In the genomic region with DNA sequence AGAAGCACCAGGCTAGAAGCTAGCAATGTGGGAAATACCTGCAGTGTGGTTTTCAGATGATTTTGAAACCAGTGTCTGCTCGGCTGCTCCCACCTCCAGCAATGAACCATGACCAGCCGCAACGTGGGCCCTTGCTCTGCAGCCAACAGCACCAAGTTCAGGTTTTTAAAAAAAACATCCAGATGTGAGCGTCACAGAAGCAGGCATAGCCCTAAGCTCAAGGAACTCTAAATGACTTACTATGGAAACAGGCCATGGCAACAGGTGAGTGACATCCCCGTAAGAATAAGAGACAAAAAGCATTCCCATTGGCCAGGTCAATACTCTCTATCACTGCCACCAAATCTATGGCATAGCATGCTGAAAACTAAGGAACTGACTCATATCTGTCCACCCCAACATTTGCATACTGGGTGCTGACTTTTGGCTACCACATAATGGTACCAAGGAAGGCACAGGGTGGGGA, we compare ENCODE assay signal across 28 mouse cellular contexts. TPM values are rescaled to one million over a fixed set of nuclear protein-coding genes. Genes with fewer than 3 reads are reported as not detected.
A peak's percentile ranks its signal among the peaks of the same experiment; 100 is the strongest.
DNase-seq lines count a peak whose midpoint lies in the region; ATAC-seq and TF ChIP-seq lines count a peak whose summit lies in the region.
"Had no signal": no experiment of that assay in that cellular context is flagged by ENCODE, and none has a peak within 500 bp of the region (broad histone marks: within the 10 kb centered on the region; RNA-seq: fewer than 3 reads in every experiment).

No protein-coding gene starts in this region.

- no peak for TF ChIP-seq POLR2A in liver, adult 2 months (IDR thresholded peaks at IDR 0.05; ENCODE audit: extremely low read depth, insufficient read depth, low read length)

- no peaks in the 10 kb centered on the region for H3K36me3 ChIP-seq in liver, adult 2 months (ENCODE audit: control insufficient read depth, insufficient read depth, low read length)
- no peaks in the 10 kb centered on the region for H3K36me3 ChIP-seq in liver, postnatal 0 days (replicated peaks; ENCODE audit: insufficient read depth, low read length)
- H3K36me3 ChIP-seq: heart, embryonic 13.5 days; hindbrain, embryonic 15.5 days; intestine, embryonic 15.5 days; liver, embryonic 15.5 days; lung, embryonic 15.5 days had no signal

- DNase-seq in kidney, adult 11 months = peak; percentile 46
- no peak for DNase-seq in kidney, adult 18-20 months
- DNase-seq in liver, adult 2 months (ENCODE audit: extremely low read depth, low read depth, low spot score) = peak; percentile 69
- no peak for DNase-seq in liver, postnatal 0 days
- peak; percentile 56 for DNase-seq in induced T-regulatory cell, adult 2 months (ENCODE audit: low read depth)
- no peak for DNase-seq in lung, postnatal 14 days
- DNase-seq in yolk sac, embryonic 10.5 days (ENCODE audit: low spot score) = no peak
- DNase-seq: adrenal gland, postnatal 10 days; cerebellum, adult 11 months; cerebellum, adult 9-10 months; cerebellum, postnatal 36 days; gastrocnemius, adult 2 months; gastrocnemius, postnatal 36 days; heart, adult 2 months; heart, postnatal 10 days; layer of hippocampus, adult 9-11 months; liver; lung, postnatal 36 days; right cerebral cortex, adult 18-20 months had no signal

- 35% methylated on average over 5 of the region's 5 CpGs for WGBS in liver, adult 2 months
- 74% methylated on average over 5 of the region's 5 CpGs for WGBS in liver, postnatal 0 days (ENCODE audit: insufficient replicate concordance)

- H3K79me2 ChIP-seq in liver, adult 2 months (ENCODE audit: control insufficient read depth, insufficient read depth, low read length) = peaks cover 42% of the 10 kb centered on the region

- H3K9me3 ChIP-seq in liver, postnatal 0 days (ENCODE audit: low read length) = no peaks in the 10 kb centered on the region
- H3K9me3 ChIP-seq: forebrain, embryonic 13.5 days; heart, embryonic 13.5 days; hindbrain, embryonic 15.5 days; intestine, embryonic 15.5 days; liver, embryonic 15.5 days; lung, embryonic 15.5 days had no signal

- no peak for ATAC-seq in liver, postnatal 0 days
- peak; percentile 39 for ATAC-seq in neutrophil, adult 5-6 weeks (ENCODE audit: extremely low read depth, insufficient number of reproducible peaks, low FRiP score, poor library complexity, severe bottlenecking)
- ATAC-seq: forebrain, embryonic 13.5 days; intestine, embryonic 15.5 days; midbrain, embryonic 16.5 days had no signal

- peaks cover 23% of the 10 kb centered on the region for H3K4me1 ChIP-seq in liver, adult 2 months (ENCODE audit: control insufficient read depth, insufficient read depth, low read length)
- peaks cover 39% of the 10 kb centered on the region for H3K4me1 ChIP-seq in liver, postnatal 0 days (ENCODE audit: insufficient read depth)

- no peak overlapping the region for H3K4me2 ChIP-seq in liver, postnatal 0 days (ENCODE audit: low read depth, low read length)
- H3K4me2 ChIP-seq: forebrain, embryonic 13.5 days; heart, embryonic 13.5 days; hindbrain, embryonic 15.5 days; intestine, embryonic 15.5 days; liver, embryonic 15.5 days; lung, embryonic 15.5 days; midbrain, embryonic 11.5 days had no signal

- H3K9ac ChIP-seq in liver, adult 2 months (ENCODE audit: low read depth, low read length) = no peak overlapping the region
- no peak overlapping the region for H3K9ac ChIP-seq in liver, postnatal 0 days (replicated peaks)
- H3K9ac ChIP-seq: forebrain, embryonic 13.5 days; heart, embryonic 13.5 days; hindbrain, embryonic 15.5 days; intestine, embryonic 15.5 days; liver, embryonic 15.5 days; lung, embryonic 15.5 days had no signal

- H3K4me3 ChIP-seq in liver, adult 2 months (ENCODE audit: insufficient read depth, low read depth, low read length) = no peak overlapping the region
- H3K4me3 ChIP-seq in liver, postnatal 0 days (ENCODE audit: low read depth, low read length) = no peak overlapping the region
- H3K4me3 ChIP-seq: forebrain, embryonic 13.5 days; gastrocnemius, adult 2 months; heart, adult 2 months; heart, embryonic 13.5 days; hindbrain, embryonic 15.5 days; intestine, embryonic 15.5 days; liver, embryonic 15.5 days; lung, embryonic 15.5 days had no signal

- TF ChIP-seq EP300 in liver, postnatal 0 days (IDR thresholded peaks at IDR 0.05; ENCODE audit: low read depth) = no peak

- no peak for TF ChIP-seq CTCF in liver, adult 2 months (IDR thresholded peaks at IDR 0.05; ENCODE audit: low read depth, low read length)
- no peak for TF ChIP-seq CTCF in liver, postnatal 0 days (IDR thresholded peaks at IDR 0.05; ENCODE audit: low read depth)

- no peak overlapping the region for H3K27ac ChIP-seq in liver, adult 2 months (replicated peaks; ENCODE audit: insufficient read depth, low read depth, low read length)
- no peak overlapping the region for H3K27ac ChIP-seq in liver, postnatal 0 days (ENCODE audit: low read depth)
- H3K27ac ChIP-seq: forebrain, embryonic 13.5 days; gastrocnemius, adult 2 months; heart, adult 2 months; heart, embryonic 13.5 days; hindbrain, embryonic 15.5 days; intestine, embryonic 15.5 days; liver, embryonic 15.5 days; lung, embryonic 15.5 days had no signal

- H3K27me3 ChIP-seq in liver, adult 2 months (ENCODE audit: control insufficient read depth, insufficient read depth, low read length) = no peaks in the 10 kb centered on the region
- no peaks in the 10 kb centered on the region for H3K27me3 ChIP-seq in liver, postnatal 0 days (ENCODE audit: insufficient read depth, low read length)
- H3K27me3 ChIP-seq: forebrain, embryonic 13.5 days; heart, embryonic 13.5 days; hindbrain, embryonic 15.5 days; intestine, embryonic 15.5 days; liver, embryonic 15.5 days; lung, embryonic 15.5 days had no signal

RNA-seq across cellular contexts. Expression of gene Ptprj, which starts 33.3 kb away (rescaled TPM):
- total RNA-seq in liver, adult 2 months (2014; rRNA removed) = 35.2 and 43.3 TPM in 2 replicates
- polyA plus RNA-seq in liver, adult 2 months (2012; rRNA removed) = 12.1 and 14.0 TPM in 2 replicates
- polyA plus RNA-seq in liver, postnatal 0 days (2015; fragmentation: Nextera tagmentation; extraction: Ambion mirVana) = 2.7 and 2.8 TPM in 2 replicates
- 93.1 and 93.8 TPM in 2 replicates for total RNA-seq in neutrophil, adult 5-6 weeks (2017)

Comparison
In these comparisons a context has a peak if more than half of its experiments do, and no peak if none do; other contexts are left out.
1. DNase-seq: peak in kidney, adult 11 months (single experiment), liver, adult 2 months (single experiment) and induced T-regulatory cell, adult 2 months (single experiment); none in kidney, adult 18-20 months (single experiment), liver, postnatal 0 days (single experiment), lung, postnatal 14 days (single experiment) and yolk sac, embryonic 10.5 days (single experiment).